Mouse (Mus musculus): ENCODE measurements around the gene Ier3.

Ier3 gene

GRCm38 (mm10) chr17:35821439-35822430, at the start of gene Ier3:
TSS of gene Ier3 (plus strand) at chr17:35821684.
- DNase-seq: peak; percentile 67

- no peak for DNase-seq
Measured at GRCm38 (mm10) chr17:35776811-35777609, 44.5 kb upstream of the Ier3 start.

- no peak for DNase-seq
Measured at GRCm38 (mm10) chr17:35778965-35779364, 42.5 kb upstream of the Ier3 start.

- no peak for DNase-seq
Measured at GRCm38 (mm10) chr17:35779466-35780205, 41.8 kb upstream of the Ier3 start.

GRCm38 (mm10) chr17:35780362-35780761, 41.1 kb upstream of the Ier3 start:
- DNase-seq: no peak

GRCm38 (mm10) chr17:35782398-35782797, 39.1 kb upstream of the Ier3 start:
- DNase-seq: peak; percentile 75

- DNase-seq: no peak
Measured at GRCm38 (mm10) chr17:35782924-35783323, 38.6 kb upstream of the Ier3 start.

- DNase-seq: no peak
Measured at GRCm38 (mm10) chr17:35783944-35784343, 37.5 kb upstream of the Ier3 start.

GRCm38 (mm10) chr17:35785140-35785539, 36.3 kb upstream of the Ier3 start:
- no peak for DNase-seq

GRCm38 (mm10) chr17:35787493-35787892, 34.0 kb upstream of the Ier3 start:
- no peak for DNase-seq

- DNase-seq: no peak
Measured at GRCm38 (mm10) chr17:35788025-35788424, 33.5 kb upstream of the Ier3 start.

- no peak for DNase-seq
Measured at GRCm38 (mm10) chr17:35790933-35791332, 30.6 kb upstream of the Ier3 start.

- no peak for DNase-seq
Measured at GRCm38 (mm10) chr17:35792837-35793236, 28.6 kb upstream of the Ier3 start.

GRCm38 (mm10) chr17:35795099-35795498, 26.4 kb upstream of the Ier3 start:
- no peak for DNase-seq

GRCm38 (mm10) chr17:35795656-35796055, 25.8 kb upstream of the Ier3 start:
- no peak for DNase-seq

- no peak for DNase-seq
Measured at GRCm38 (mm10) chr17:35796835-35797234, 24.6 kb upstream of the Ier3 start.

GRCm38 (mm10) chr17:35800905-35801304, 20.6 kb upstream of the Ier3 start:
- no peak for DNase-seq

- no peak for DNase-seq
Measured at GRCm38 (mm10) chr17:35803020-35803419, 18.5 kb upstream of the Ier3 start.

- DNase-seq: no peak
Measured at GRCm38 (mm10) chr17:35803858-35804399, 17.6 kb upstream of the Ier3 start.

GRCm38 (mm10) chr17:35808073-35808472, 13.4 kb upstream of the Ier3 start:
- no peak for DNase-seq

GRCm38 (mm10) chr17:35809395-35809794, 12.1 kb upstream of the Ier3 start:
- no peak for DNase-seq

GRCm38 (mm10) chr17:35810900-35811648, 10.4 kb upstream of the Ier3 start:
- no peak for DNase-seq
